Mouse (Mus musculus) cerebellum, adult 2 months (tissue): Measurements from ENCODE around the gene Mtx3. TPM values are rescaled to one million over a fixed set of nuclear protein-coding genes. Genes with fewer than 3 reads are reported as not detected.
"Not testable (repeated sequence)": the region's sequence is repeated elsewhere in the genome, so short reads cannot be mapped to it uniquely, and the experiment has no call there.

Experiments
- DNase-seq, 2 experiments: peaks; one replicate each; pipeline ENCODE4 v3.0.0; 2021
- H3K27ac ChIP-seq: fragments of 200-500 bp; 2 replicates; pipeline ENCODE4 v1.5.1; 2012; ENCODE audit warnings: low read length, control low read depth, inconsistent platforms; ENCODE audit not compliant: insufficient read depth
- H3K27me3 ChIP-seq: fragments of 200-500 bp; 2 replicates; pipeline ENCODE4 v1.6.1; 2012; ENCODE audit warnings: inconsistent platforms, mild to moderate bottlenecking, low read length, moderate library complexity; ENCODE audit not compliant: control insufficient read depth, insufficient read depth
- H3K4me1 ChIP-seq: fragments of 200-500 bp; 2 replicates; pipeline ENCODE4 v1.6.1; 2011; ENCODE audit warnings: low read length; ENCODE audit not compliant: control insufficient read depth, insufficient read depth
- H3K4me3 ChIP-seq: fragments of 200-500 bp; replicated peaks from 2 replicates; pipeline ENCODE3; 2011; ENCODE audit warnings: mild to moderate bottlenecking, low read depth, low read length, control low read depth; ENCODE audit not compliant: insufficient read depth
- CTCF ChIP-seq: fragments of 200-500 bp; IDR thresholded peaks from 2 replicates; pipeline ENCODE4 v1.5.1; 2011; ENCODE audit warnings: low read depth, mild to moderate bottlenecking, control low read depth, low read length, moderate library complexity, borderline replicate concordance; ENCODE audit not compliant: insufficient read depth
- POLR2A ChIP-seq: fragments of 200-500 bp; IDR thresholded peaks from 2 replicates; pipeline ENCODE4 v1.6.1; 2011; ENCODE audit warnings: low read length, control low read depth, borderline replicate concordance; ENCODE audit not compliant: insufficient read depth
- WGBS: fragments of 180-500 bp; shearing (Covaris S2); methylation state at CpG from one replicate; pipeline ENCODE4 v1.1.7; 2018; 5-methylcytosine and 5-hydroxymethylcytosine counted together
- polyA plus RNA-seq: library from polyadenylated mRNA; depleted of rRNA; stranded (reverse); fragments of >200 nt; gene quantifications from 2 replicates; pipeline ENCODE4 v1.2.3, GENCODE M21; 2012; rRNA removed

Mtx3 gene
- 31.7 and 31.8 TPM in 2 replicates for polyA plus RNA-seq

DNA sequence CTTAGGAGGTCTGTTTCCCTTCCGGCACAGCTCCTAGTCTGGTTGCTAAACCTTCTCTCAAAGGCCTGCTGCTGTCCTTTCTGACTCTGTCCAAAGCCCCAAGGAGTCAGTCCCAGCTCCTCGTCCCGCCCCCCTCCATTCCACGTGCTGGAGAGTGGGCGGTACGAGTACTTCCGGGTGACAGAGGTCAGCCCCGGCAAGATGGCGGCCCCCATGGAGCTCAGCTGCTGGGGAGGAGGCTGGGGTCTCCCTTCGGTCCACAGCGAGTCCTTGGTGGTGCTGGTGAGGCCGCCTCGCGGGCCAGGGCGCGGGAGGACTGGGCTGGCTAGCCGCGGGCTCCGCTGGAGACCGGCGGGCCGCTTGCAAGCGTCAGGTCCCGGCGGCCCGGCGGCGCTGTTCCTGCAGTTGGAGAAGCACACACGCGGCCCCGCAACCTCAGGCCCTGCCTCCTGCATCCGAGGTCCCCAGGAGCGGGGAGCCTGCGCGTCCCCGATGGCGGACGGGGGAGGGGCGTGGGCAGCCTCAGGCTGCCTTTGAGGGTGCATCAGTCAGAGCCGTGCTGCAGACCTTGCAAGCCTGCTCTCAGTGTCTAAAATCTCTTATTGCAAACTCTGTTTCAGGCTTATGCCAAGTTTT lies at the start of gene Mtx3:
Mtx3 (plus strand) TSS at position 175 of the 636 bp plus-strand sequence.
- H3K4me1 ChIP-seq, result no peaks in the 10 kb centered on the region
- TF ChIP-seq POLR2A (no peak), CTCF (no peak)
- H3K27me3 ChIP-seq, result no peaks in the 10 kb centered on the region
- peak within 1 kb of the TSS; percentile 62 for H3K4me3 ChIP-seq
- DNase-seq, result peak; percentile 84 to 87
- peak within 1 kb of the TSS; percentile 18; the same call in 1 of the 2 replicates for H3K27ac ChIP-seq
- 2% methylated on average over 40 of the region's 40 CpGs for WGBS

DNA sequence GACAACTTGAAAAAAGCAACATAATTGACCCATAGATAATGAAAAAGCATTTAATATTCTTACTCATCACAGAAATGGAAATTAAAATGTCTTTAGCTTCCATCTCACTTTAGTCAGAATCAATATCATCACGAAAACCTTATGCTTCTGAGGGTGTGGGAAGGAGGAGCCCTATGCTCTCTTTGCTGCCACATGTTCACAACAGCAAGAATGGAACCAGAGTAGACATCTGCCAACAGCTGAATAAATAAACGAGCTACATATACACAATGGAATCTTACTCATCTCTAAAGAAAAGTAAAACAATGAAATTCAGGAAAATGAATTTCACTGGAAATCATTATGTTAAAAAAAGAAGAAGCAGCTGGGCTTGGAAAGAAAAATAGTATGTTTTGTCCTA lies 45.7 kb upstream of the Mtx3 start:
- no peak overlapping the region for H3K4me3 ChIP-seq
- H3K27ac ChIP-seq, result no peak overlapping the region
- no peak for TF ChIP-seq CTCF
- no peak for TF ChIP-seq POLR2A
- no peaks in the 10 kb centered on the region for H3K4me1 ChIP-seq
- WGBS, result 75% methylated on average over 2 of the region's 2 CpGs
- DNase-seq, result no peak
- H3K27me3 ChIP-seq, result no peaks in the 10 kb centered on the region

DNA sequence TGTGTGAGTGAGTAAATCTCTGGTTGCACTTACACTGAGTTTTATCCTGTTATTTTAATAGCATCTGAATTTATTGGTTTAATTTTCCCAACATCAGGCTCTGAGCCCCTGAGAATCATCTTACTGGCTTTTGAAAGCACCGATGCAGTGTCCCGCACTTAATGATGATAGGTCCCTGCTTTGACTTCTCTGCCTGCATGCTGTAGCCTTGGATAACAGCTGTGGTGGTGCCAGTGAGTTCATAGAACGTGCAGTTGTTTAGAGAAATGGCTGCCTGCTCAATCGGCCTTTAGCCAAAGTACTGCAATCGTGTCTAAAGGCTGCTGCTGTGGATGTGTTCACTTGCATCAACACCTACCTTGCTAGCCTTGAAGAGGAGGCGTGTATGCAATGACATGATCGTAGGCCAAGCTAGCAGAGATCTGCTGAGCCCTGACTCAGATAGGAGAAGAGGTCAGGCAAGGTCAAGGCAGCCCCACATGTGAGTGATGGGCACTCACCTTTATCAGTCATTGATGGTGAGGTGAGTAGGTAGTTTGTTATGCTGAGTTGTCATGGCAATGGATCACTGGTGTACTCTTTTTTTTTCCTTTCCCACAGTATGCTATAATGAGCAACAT lies 45.1 kb upstream of the Mtx3 start:
- WGBS, result 80% methylated on average over 7 of the region's 7 CpGs
- DNase-seq, result no peak
- no peak for TF ChIP-seq CTCF
- no peak for TF ChIP-seq POLR2A

DNA sequence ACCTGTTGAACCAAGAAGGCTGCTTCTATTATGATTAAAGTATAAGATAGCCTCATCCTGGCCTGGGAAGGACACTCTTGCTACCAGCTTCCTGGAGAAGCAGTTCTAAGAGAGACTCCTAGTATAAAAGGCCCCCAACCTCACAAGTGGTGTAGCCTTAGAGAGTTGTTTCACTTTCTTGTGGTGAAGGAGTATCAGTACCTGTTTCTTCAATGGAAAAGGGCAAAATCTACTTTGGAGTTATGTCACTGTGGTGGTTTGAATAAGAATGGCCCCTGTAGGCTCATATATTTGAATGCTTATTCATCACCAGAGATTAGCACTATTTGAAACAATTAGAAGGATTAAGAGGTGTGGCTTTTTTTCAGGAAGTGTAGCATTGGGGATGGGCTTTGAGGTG lies 37.8 kb upstream of the Mtx3 start:
- DNase-seq, result no peak
- H3K27ac ChIP-seq, result no peak overlapping the region
- no peak overlapping the region for H3K4me3 ChIP-seq
- H3K27me3 ChIP-seq, result no peaks in the 10 kb centered on the region
- no peaks in the 10 kb centered on the region for H3K4me1 ChIP-seq
- no peak for TF ChIP-seq POLR2A
- TF ChIP-seq CTCF, result no peak

More for the DNA sequence above, 45.1 kb upstream of the Mtx3 start:
- no peaks in the 10 kb centered on the region for H3K4me1 ChIP-seq
- no peak overlapping the region for H3K4me3 ChIP-seq
- H3K27ac ChIP-seq, result no peak overlapping the region
- no peaks in the 10 kb centered on the region for H3K27me3 ChIP-seq

DNA sequence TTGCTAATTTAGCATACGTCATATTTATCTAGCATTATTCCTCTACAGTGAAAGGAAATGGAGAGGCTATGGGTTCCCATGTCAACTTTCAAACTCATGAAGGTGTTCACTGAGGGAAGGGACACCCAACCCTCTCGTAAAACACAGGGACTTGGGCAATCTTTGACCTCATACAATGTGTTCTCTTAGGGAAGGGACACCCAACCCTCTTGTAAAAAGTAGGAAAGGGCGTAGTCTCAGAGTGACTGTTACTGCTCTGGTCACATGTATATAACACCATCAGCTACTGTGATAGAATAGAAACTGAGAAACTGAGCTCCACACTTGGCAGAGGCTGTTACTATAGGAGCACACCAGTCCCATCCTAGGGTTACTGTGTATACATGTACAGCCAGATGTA lies 36.7 kb upstream of the Mtx3 start:
- Histone ChIP-seq H3K27me3 (no peaks in the 10 kb centered on the region), H3K4me1 (no peaks in the 10 kb centered on the region), H3K4me3 (no peak overlapping the region), H3K27ac (no peak overlapping the region)
- WGBS, result 95% methylated on average over 3 of the region's 3 CpGs
- TF ChIP-seq CTCF (no peak), POLR2A (no peak)
- no peak for DNase-seq

DNA sequence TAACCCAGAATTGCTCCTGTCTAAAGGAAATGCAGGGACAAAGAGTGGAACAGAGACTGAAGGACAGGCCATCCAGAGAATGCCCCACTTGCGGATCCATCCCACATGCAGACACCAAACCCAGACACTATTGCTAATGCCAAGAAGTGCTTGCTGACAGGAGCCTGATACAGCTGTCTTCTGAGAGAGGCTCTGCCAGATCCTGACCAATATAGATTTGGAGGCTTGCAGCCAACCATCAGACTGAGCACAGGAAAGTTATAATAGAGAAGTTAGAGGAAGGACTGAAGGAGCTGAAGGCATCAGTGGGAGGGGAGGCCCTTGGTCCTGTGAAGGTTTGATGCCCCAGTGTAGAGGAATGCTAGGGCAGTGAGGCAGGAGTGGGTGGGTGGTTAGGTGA lies 34.0 kb upstream of the Mtx3 start:
- H3K27ac ChIP-seq, H3K4me1 ChIP-seq, H3K4me3 ChIP-seq, DNase-seq, H3K27me3 ChIP-seq: not testable (repeated sequence)
- WGBS, result 60% methylated on average over 1 of the region's 1 CpGs

DNA sequence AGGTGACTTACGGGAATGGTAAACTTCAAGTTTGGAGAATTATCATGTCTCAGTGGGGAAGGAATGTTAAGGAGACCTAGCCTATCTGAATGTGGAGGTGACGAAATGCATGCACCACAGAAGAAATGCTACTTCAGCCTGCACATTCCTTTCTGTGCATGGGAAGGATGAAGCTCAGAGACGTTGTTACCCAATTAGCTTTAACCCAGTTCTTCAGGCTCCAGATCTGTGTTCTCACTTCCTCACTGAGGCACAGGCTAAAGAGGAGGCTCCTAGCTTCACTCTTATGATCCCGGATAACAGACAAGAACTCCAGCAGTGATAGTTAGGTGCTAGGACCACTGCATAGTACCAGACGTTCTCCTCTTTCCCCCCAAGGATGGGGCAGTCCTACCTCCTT lies 28.2 kb upstream of the Mtx3 start:
- WGBS, result 87% methylated on average over 5 of the region's 5 CpGs
- no peak for DNase-seq

DNA sequence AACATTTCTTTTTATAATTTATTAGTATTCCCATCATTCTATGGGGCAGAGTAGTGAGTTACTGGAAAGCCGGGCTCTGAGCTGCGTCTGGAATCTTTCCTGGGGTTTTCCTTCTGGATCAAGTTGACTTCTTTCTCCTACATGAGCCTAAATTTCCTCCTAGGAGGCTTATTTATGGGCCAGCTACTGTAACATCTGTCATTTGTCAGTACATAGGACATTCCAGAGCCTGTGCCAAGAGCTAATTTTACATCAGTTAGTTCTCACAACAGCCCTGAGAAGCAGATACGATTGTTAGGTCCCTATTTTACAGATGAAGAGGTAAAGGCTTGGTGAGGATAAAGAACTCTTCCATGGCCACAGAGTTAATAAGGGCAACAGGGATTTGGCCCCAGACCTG lies 27.2 kb upstream of the Mtx3 start:
- TF ChIP-seq POLR2A (no peak), CTCF (no peak)
- 45% methylated on average over 3 of the region's 3 CpGs for WGBS

More for the DNA sequence above, 28.2 kb upstream of the Mtx3 start:
- Histone ChIP-seq H3K27ac (no peak overlapping the region), H3K4me1 (no peaks in the 10 kb centered on the region), H3K27me3 (no peaks in the 10 kb centered on the region), H3K4me3 (no peak overlapping the region)
- TF ChIP-seq CTCF (no peak), POLR2A (no peak)

More for the DNA sequence above, 27.2 kb upstream of the Mtx3 start:
- H3K4me1 ChIP-seq, result no peaks in the 10 kb centered on the region
- H3K27ac ChIP-seq, result no peak overlapping the region
- H3K4me3 ChIP-seq, result no peak overlapping the region
- no peaks in the 10 kb centered on the region for H3K27me3 ChIP-seq
- no peak for DNase-seq
